Mouse (Mus musculus) ES-Bruce4 (cell line): ENCODE data around the gene Ptov1. TPM values are rescaled to one million over a fixed set of nuclear protein-coding genes. Genes with fewer than 3 reads are reported as not detected.

Experiments
- H3K27ac ChIP-seq: 2 replicates; pipeline ENCODE4 v1.5.1; 2012; ENCODE audit warnings: low read length, inconsistent platforms; ENCODE audit not compliant: insufficient read depth
- H3K27me3 ChIP-seq: 2 replicates; pipeline ENCODE4 v1.6.1; 2012; ENCODE audit warnings: mild to moderate bottlenecking, low read length, inconsistent platforms; ENCODE audit not compliant: control insufficient read depth, poor library complexity, insufficient read depth, severe bottlenecking
- H3K36me3 ChIP-seq: 2 replicates; pipeline ENCODE4 v1.6.1; 2012; ENCODE audit warnings: inconsistent platforms, mild to moderate bottlenecking, low read length, moderate library complexity; ENCODE audit not compliant: control insufficient read depth, poor library complexity, insufficient read depth, severe bottlenecking
- H3K4me1 ChIP-seq: one replicate; pipeline ENCODE4 v1.8.1; 2011; ENCODE audit warnings: low read length; ENCODE audit not compliant: control insufficient read depth, insufficient read depth
- H3K4me3 ChIP-seq: 2 replicates; pipeline ENCODE4 v1.5.1; 2011; ENCODE audit warnings: low read depth, mild to moderate bottlenecking, low read length
- H3K9ac ChIP-seq: 2 replicates; pipeline ENCODE4 v1.6.1; 2012; ENCODE audit warnings: low read depth, mild to moderate bottlenecking, inconsistent platforms; ENCODE audit not compliant: poor library complexity, severe bottlenecking
- H3K9me3 ChIP-seq: replicated peaks from 2 replicates; pipeline ENCODE4 v1.6.1; 2012; ENCODE audit warnings: mild to moderate bottlenecking, low read length, inconsistent platforms; ENCODE audit not compliant: control insufficient read depth, poor library complexity, insufficient read depth, severe bottlenecking
- CTCF ChIP-seq: IDR thresholded peaks from one replicate; pipeline ENCODE4 v1.8.1; 2011; ENCODE audit warnings: low read depth, low read length
- EP300 ChIP-seq: IDR thresholded peaks from 2 replicates; pipeline ENCODE4 v1.6.1; 2011; ENCODE audit warnings: low read depth, low read length; ENCODE audit not compliant: insufficient read depth
- POLR2A ChIP-seq: IDR thresholded peaks from one replicate; pipeline ENCODE4 v1.8.1; 2011; ENCODE audit warnings: low read length; ENCODE audit not compliant: insufficient read depth
- polyA plus RNA-seq: library from polyadenylated mRNA; stranded (reverse); fragments of >200 nt; gene quantifications from 2 replicates; pipeline ENCODE4 v1.2.4, GENCODE M21; 2011; ENCODE audit warnings: low read depth; ENCODE audit not compliant: missing spikeins, insufficient read depth, insufficient read length

The Ptov1 gene
- polyA plus RNA-seq, 1 experiment = 153 TPM

GRCm38 (mm10) chr7:44850146-44850545 lies 19.4 kb downstream of the Ptov1 start:
- TF ChIP-seq POLR2A = no peak
- TF ChIP-seq EP300 = no peak
- TF ChIP-seq CTCF = no peak
- H3K9ac ChIP-seq = peak overlapping the region; percentile 69
- H3K4me1 ChIP-seq = no peaks in the 10 kb centered on the region
- H3K27me3 ChIP-seq = no peaks in the 10 kb centered on the region
- H3K9me3 ChIP-seq = no peaks in the 10 kb centered on the region
- H3K27ac ChIP-seq = peak overlapping the region; percentile 54
- H3K36me3 ChIP-seq = no peaks in the 10 kb centered on the region
- peak overlapping the region; percentile 88 for H3K4me3 ChIP-seq

GRCm38 (mm10) chr7:44849416-44850111 lies 20.0 kb downstream of the Ptov1 start:
- peak overlapping the region; percentile 77 for H3K27ac ChIP-seq

GRCm38 (mm10) chr7:44848561-44849415 lies 20.8 kb downstream of the Ptov1 start, which contains the start of the genes Akt1s1 and Tbc1d17:
Gene Akt1s1, plus strand, starts transcription at chr7:44848991.
Gene Tbc1d17, minus strand, starts transcription at chr7:44849079.
- H3K9me3 ChIP-seq = no peaks in the 10 kb centered on the region
- no peaks in the 10 kb centered on the region; the same call in 1 of the 2 replicates for H3K36me3 ChIP-seq
- H3K9ac ChIP-seq = peak within 1 kb of the TSS; percentile 69
- H3K4me1 ChIP-seq = no peaks in the 10 kb centered on the region
- no peaks in the 10 kb centered on the region for H3K27me3 ChIP-seq
- TF ChIP-seq POLR2A (peak; percentile 56), CTCF (no peak)
- H3K4me3 ChIP-seq = peak within 1 kb of the TSS; percentile 88
- peak within 1 kb of the TSS; percentile 77 for H3K27ac ChIP-seq

More at GRCm38 (mm10) chr7:44849416-44850111, 20.0 kb downstream of the Ptov1 start:
- no peaks in the 10 kb centered on the region for H3K4me1 ChIP-seq
- no peaks in the 10 kb centered on the region for H3K27me3 ChIP-seq
- no peaks in the 10 kb centered on the region for H3K36me3 ChIP-seq
- TF ChIP-seq CTCF (no peak), EP300 (0 out of 2 replicates have a peak, but pooled peaks have one; percentile 57), POLR2A (peak; percentile 75)
- peak overlapping the region; percentile 88 for H3K4me3 ChIP-seq
- H3K9me3 ChIP-seq = no peaks in the 10 kb centered on the region
- H3K9ac ChIP-seq = peak overlapping the region; percentile 69

GRCm38 (mm10) chr7:44847772-44848171 lies 21.8 kb downstream of the Ptov1 start:
- Histone ChIP-seq H3K36me3 (no peaks in the 10 kb centered on the region; the same call in none of the 2 replicates), H3K27me3 (no peaks in the 10 kb centered on the region), H3K27ac (no peak overlapping the region), H3K4me3 (peak overlapping the region; percentile 73), H3K9me3 (no peaks in the 10 kb centered on the region), H3K4me1 (no peaks in the 10 kb centered on the region), H3K9ac (no peak overlapping the region)
- TF ChIP-seq POLR2A = no peak
- no peak for TF ChIP-seq EP300
- TF ChIP-seq CTCF = no peak

GRCm38 (mm10) chr7:44846804-44847203 lies 22.8 kb downstream of the Ptov1 start:
- TF ChIP-seq POLR2A (no peak), CTCF (no peak), EP300 (no peak)
- peaks cover 2% of the 10 kb centered on the region for H3K36me3 ChIP-seq
- no peaks in the 10 kb centered on the region for H3K4me1 ChIP-seq
- no peak overlapping the region for H3K9ac ChIP-seq
- no peak overlapping the region for H3K4me3 ChIP-seq
- H3K9me3 ChIP-seq = no peaks in the 10 kb centered on the region
- no peaks in the 10 kb centered on the region for H3K27me3 ChIP-seq
- no peak overlapping the region for H3K27ac ChIP-seq

- H3K9me3 ChIP-seq = no peaks in the 10 kb centered on the region
- no peaks in the 10 kb centered on the region for H3K27me3 ChIP-seq
- H3K4me3 ChIP-seq = no peak overlapping the region
- no peaks in the 10 kb centered on the region for H3K4me1 ChIP-seq
- peaks cover 2% of the 10 kb centered on the region for H3K36me3 ChIP-seq
- TF ChIP-seq CTCF (no peak), EP300 (no peak), POLR2A (no peak)
- H3K27ac ChIP-seq = no peak overlapping the region
- no peak overlapping the region for H3K9ac ChIP-seq
Observed at GRCm38 (mm10) chr7:44845006-44845405, 24.6 kb downstream of the Ptov1 start.
